Mouse (Mus musculus) stomach, postnatal 0 days (tissue): ENCODE results near the gene Paox.

Experiments
- CTCF ChIP-seq: IDR thresholded peaks from 2 replicates; pipeline ENCODE4 v1.5.1; 2016; ENCODE audit warnings: antibody characterized with exemption, low read depth, mild to moderate bottlenecking, moderate library complexity
- EP300 ChIP-seq: optimal IDR thresholded peaks from 2 replicates; pipeline ENCODE3; 2016; ENCODE audit warnings: antibody characterized with exemption

GRCm38 (mm10) chr7:140125278-140126021 lies 9.9 kb downstream of the Paox start:
- no peak for TF ChIP-seq CTCF
- no peak for TF ChIP-seq EP300
